Mouse (Mus musculus) hindbrain, embryonic 15.5 days (tissue): ENCODE measurements at regions not wholly inside any gene's neighbourhood (a gene's known extent, or its start where the extent isn't known, plus 50 kb on each side); places are given as distances from the start of the nearest gene placed in this dataset.

Experiments used
- ATAC-seq: fragments of 200-750 bp; cut with Nextera tagmentation; 2 replicates; pipeline ENCODE4 v1.8.0; 2017; ENCODE audit warnings: low read depth, moderate number of reproducible peaks, moderate TSS enrichment; ENCODE audit not compliant: low FRiP score
- H3K27ac ChIP-seq: fragments of 300-500 bp; sonication (generic); replicated peaks from 2 replicates; pipeline ENCODE4 v1.5.1; 2015; ENCODE audit warnings: mild to moderate bottlenecking, inconsistent platforms
- H3K27me3 ChIP-seq: fragments of 300-500 bp; sonication (generic); 2 replicates; pipeline ENCODE4 v1.6.1; 2015; ENCODE audit warnings: control low read depth, inconsistent platforms
- H3K36me3 ChIP-seq: fragments of 300-500 bp; sonication (generic); 2 replicates; pipeline ENCODE4 v1.6.1; 2015; ENCODE audit warnings: control low read depth, inconsistent platforms
- H3K4me1 ChIP-seq: fragments of 300-500 bp; sonication (generic); replicated peaks from 2 replicates; pipeline ENCODE4 v1.6.1; 2015; ENCODE audit warnings: control low read depth, inconsistent platforms
- H3K4me2 ChIP-seq: fragments of 300-500 bp; sonication (generic); 2 replicates; pipeline ENCODE4 v1.6.1; 2015; ENCODE audit warnings: moderate library complexity, mild to moderate bottlenecking, inconsistent platforms
- H3K4me3 ChIP-seq: fragments of 300-500 bp; sonication (generic); 2 replicates; pipeline ENCODE4 v1.5.1; 2015; ENCODE audit warnings: mild to moderate bottlenecking, inconsistent platforms
- H3K9ac ChIP-seq: fragments of 300-500 bp; sonication (generic); 2 replicates; pipeline ENCODE4 v1.6.1; 2015; ENCODE audit warnings: inconsistent platforms
- H3K9me3 ChIP-seq: fragments of 300-500 bp; sonication (generic); 2 replicates; pipeline ENCODE4 v1.6.1; 2016; ENCODE audit warnings: control low read depth, inconsistent platforms
- WGBS: fragments of 180-500 bp; shearing (Covaris S2); methylation state at CpG from one replicate; pipeline ENCODE4 v1.1.7; 2015; 5-methylcytosine and 5-hydroxymethylcytosine counted together

DNA sequence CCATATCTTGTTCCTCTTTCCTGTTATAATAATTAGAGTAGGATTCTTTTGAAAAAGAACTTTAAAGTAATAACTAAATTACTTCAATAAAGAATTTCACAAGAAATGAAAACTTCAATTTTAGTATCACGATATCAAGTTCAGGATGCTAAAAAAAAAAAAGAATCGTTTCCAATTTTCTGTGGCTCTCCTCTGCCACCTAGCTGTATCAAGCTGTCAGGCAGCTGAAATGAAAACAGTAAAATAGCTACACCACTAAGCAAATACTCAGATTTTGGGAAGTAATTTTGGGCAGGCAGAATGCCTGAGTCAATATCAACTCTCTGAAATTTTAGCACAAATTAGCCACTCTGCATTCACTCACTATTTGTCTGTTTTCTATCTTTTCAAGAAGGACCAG lies 694.5 kb upstream of the Arrdc3 start:
- no peak overlapping the region for H3K4me3 ChIP-seq
- ATAC-seq = no peak
- no peak overlapping the region for H3K27ac ChIP-seq
- H3K9ac ChIP-seq = no peak overlapping the region
- H3K4me2 ChIP-seq = no peak overlapping the region
- H3K4me1 ChIP-seq = no peaks in the 10 kb centered on the region
- no peaks in the 10 kb centered on the region for H3K36me3 ChIP-seq
- H3K9me3 ChIP-seq = no peaks in the 10 kb centered on the region
- H3K27me3 ChIP-seq = no peaks in the 10 kb centered on the region
- 81% methylated on average over 2 of the region's 2 CpGs for WGBS

DNA sequence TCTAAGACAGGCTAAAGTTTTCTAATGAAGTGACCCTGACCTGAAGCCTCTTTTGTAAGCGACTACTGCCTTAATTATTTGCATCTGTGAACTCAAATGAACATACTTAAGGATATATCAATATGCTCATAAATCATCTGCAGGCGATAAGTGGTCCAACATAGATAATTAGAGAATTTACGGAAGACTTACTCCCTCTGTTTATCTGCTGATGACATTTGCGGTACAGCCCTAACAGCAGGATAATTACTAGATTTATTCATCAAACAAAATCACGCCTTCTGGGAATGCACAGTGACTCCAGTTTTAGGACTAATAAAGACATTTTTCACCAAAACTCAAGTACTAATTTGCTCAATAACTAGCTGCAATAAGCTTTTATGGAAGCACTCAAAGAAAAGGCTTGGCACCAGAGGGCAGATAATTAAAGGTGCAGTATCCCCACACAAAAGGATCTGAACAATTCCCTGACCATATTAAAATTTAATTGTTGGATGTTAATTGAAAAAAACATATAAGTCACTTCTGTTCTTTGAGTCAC lies 688.0 kb upstream of the Arrdc3 start:
- Histone ChIP-seq H3K4me3 (no peak overlapping the region), H3K27ac (no peak overlapping the region), H3K4me1 (no peaks in the 10 kb centered on the region), H3K9ac (no peak overlapping the region), H3K4me2 (no peak overlapping the region), H3K9me3 (no peaks in the 10 kb centered on the region), H3K27me3 (no peaks in the 10 kb centered on the region), H3K36me3 (no peaks in the 10 kb centered on the region)
- WGBS = 35% methylated on average over 5 of the region's 5 CpGs
- peak; percentile 59; the same call in 1 of the 2 replicates for ATAC-seq

DNA sequence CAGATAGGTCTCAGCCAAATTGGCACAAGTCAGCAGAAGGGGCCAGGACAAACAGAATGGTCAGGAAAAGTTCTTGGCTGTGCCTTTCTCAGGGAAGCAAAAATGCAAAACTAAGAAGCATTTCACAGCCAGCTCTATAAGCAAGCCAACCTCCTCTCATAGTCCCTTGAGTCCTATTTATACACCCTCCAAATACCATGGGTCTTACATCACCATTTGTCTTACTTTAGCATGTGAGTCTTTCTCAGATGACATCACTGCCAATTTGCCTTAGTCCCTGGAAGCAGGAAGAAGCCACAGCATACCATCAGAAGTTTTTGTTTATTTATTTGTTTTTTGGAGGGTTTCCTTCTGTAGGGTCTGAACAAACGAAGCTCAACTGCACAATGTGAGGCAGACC lies 659.1 kb upstream of the Arrdc3 start:
- Histone ChIP-seq H3K4me3 (no peak overlapping the region), H3K9ac (no peak overlapping the region), H3K27ac (no peak overlapping the region), H3K9me3 (no peaks in the 10 kb centered on the region), H3K27me3 (no peaks in the 10 kb centered on the region), H3K36me3 (no peaks in the 10 kb centered on the region), H3K4me2 (no peak overlapping the region), H3K4me1 (no peaks in the 10 kb centered on the region)
- no peak for ATAC-seq
- 84% methylated on average over 1 of the region's 1 CpGs for WGBS

DNA sequence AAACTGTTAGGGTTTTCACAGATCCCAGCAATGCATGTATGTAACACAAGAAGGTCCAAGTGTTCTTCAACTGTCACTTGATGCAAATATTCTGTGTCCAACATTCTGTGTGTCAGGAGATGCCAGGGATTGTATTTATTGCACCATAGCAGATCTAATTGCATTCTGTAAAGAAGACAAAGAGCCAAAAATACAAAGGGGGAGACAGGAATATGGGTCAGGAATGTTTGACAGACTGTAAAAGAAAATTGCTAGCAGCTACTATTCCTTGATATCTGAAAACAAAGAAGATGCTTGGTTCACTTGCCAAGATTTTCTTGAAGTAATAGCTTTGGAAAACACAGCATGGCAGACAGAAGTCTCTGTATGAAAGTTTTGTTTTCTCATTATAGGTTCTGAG lies 651.8 kb upstream of the Arrdc3 start:
- ATAC-seq = no peak
- no peak overlapping the region for H3K4me2 ChIP-seq

DNA sequence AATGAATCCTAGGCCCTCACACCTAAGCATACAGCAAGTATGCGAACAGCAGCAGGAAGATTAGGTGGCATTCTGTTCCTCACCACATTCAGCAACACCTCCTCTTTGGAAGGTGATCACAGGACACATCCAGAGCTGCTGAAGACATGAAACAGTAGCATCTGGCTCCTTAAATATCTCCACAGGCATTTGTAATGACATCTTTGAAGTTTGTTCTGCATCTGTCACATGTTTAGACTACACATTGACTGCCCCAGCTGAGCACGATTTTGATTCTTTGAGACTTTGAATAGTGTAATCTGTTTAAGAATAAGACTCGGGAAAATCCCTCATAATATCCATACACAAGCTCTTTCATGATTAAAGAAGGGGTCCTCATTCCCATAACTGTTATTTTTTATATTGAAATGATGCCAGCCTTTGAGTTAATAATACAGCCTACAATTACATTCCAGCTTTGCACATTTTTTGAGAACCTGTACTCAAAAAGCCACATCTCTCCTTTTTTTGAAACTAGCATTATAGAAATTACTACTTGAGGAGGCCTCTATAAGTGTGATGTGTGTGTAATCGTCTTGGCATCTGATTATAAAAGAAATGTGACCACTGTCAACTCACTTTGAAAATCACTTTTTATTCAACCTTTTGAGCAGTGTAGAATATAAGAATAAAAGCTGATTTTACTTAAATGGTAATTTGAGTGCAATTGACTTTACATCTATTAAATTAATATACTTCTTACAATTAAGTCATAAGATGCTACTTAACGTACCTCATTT lies 647.7 kb upstream of the Arrdc3 start:
- no peak overlapping the region for H3K4me2 ChIP-seq
- no peak overlapping the region for H3K27ac ChIP-seq
- 68% methylated on average over 5 of the region's 5 CpGs for WGBS
- H3K27me3 ChIP-seq = no peaks in the 10 kb centered on the region
- no peak overlapping the region for H3K4me3 ChIP-seq
- no peak overlapping the region for H3K9ac ChIP-seq
- H3K4me1 ChIP-seq = no peaks in the 10 kb centered on the region
- ATAC-seq = no peak
- no peaks in the 10 kb centered on the region for H3K9me3 ChIP-seq
- H3K36me3 ChIP-seq = no peaks in the 10 kb centered on the region

More for the DNA sequence above, 651.8 kb upstream of the Arrdc3 start:
- Histone ChIP-seq H3K9ac (no peak overlapping the region), H3K36me3 (no peaks in the 10 kb centered on the region), H3K9me3 (no peaks in the 10 kb centered on the region), H3K27ac (no peak overlapping the region), H3K4me1 (no peaks in the 10 kb centered on the region), H3K27me3 (no peaks in the 10 kb centered on the region), H3K4me3 (no peak overlapping the region)

- Histone ChIP-seq H3K4me1 (no peaks in the 10 kb centered on the region), H3K9me3 (no peaks in the 10 kb centered on the region), H3K9ac (no peak overlapping the region), H3K36me3 (no peaks in the 10 kb centered on the region), H3K27me3 (no peaks in the 10 kb centered on the region), H3K4me2 (no peak overlapping the region), H3K4me3 (no peak overlapping the region), H3K27ac (no peak overlapping the region)
- ATAC-seq = no peak
- WGBS = 96% methylated on average over 2 of the region's 2 CpGs
Measured at GRCm38 (mm10) chr13:80262826-80263225, 620.4 kb upstream of the Arrdc3 start.

DNA sequence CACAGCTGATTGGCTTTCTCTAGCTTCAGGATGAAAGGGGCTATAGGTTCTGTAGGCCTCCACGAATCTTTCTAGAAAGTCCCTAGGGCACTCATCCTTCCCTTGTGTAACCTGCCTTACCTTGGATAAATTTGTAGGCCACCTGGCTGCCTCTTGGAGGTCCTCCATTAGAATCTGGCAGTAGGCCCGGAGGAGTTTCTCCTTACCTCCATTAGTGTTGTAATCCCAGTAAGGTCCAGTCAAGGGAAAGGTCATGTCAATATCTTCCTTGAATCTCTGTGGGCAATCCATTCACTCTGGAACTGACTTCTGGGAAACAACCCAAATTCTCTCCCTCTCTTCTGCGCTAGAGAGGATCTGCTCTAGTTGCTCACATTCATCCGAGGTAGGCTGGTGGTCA lies 616.1 kb upstream of the Arrdc3 start:
- Histone ChIP-seq H3K4me1 (no peaks in the 10 kb centered on the region), H3K36me3 (no peaks in the 10 kb centered on the region), H3K9me3 (no peaks in the 10 kb centered on the region), H3K9ac (no peak overlapping the region), H3K27ac (no peak overlapping the region), H3K4me2 (no peak overlapping the region), H3K27me3 (no peaks in the 10 kb centered on the region), H3K4me3 (no peak overlapping the region)
- ATAC-seq = no peak
- 94% methylated on average over 4 of the region's 4 CpGs for WGBS

DNA sequence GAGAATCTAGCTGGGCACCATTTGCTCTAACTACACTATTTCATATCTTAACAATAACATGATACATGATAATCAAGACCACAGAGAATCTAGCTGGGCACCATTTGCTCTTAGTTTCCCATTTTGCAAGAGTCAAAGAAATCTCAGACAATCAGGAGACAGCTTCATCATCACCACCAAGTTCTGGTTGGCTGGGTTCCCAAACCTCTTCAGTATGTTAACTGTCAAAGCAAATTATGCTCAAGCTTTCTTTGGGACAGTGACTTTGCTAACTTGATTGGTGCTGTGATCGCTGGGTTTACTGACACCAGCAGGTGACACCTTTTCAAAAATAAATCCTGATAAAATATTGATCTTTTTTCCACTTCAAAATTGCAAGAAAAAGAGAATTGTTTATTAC lies 609.2 kb upstream of the Arrdc3 start:
- Histone ChIP-seq H3K27ac (no peak overlapping the region), H3K27me3 (no peaks in the 10 kb centered on the region), H3K9ac (no peak overlapping the region), H3K9me3 (no peaks in the 10 kb centered on the region), H3K4me2 (no peak overlapping the region), H3K36me3 (no peaks in the 10 kb centered on the region), H3K4me3 (no peak overlapping the region), H3K4me1 (no peaks in the 10 kb centered on the region)
- 73% methylated on average over 1 of the region's 1 CpGs for WGBS
- ATAC-seq = no peak

- H3K9me3 ChIP-seq = no peaks in the 10 kb centered on the region
- H3K27ac ChIP-seq = no peak overlapping the region
- no peaks in the 10 kb centered on the region for H3K36me3 ChIP-seq
- ATAC-seq = no peak
- no peak overlapping the region for H3K4me2 ChIP-seq
- no peaks in the 10 kb centered on the region for H3K27me3 ChIP-seq
- H3K4me3 ChIP-seq = no peak overlapping the region
- H3K4me1 ChIP-seq = no peaks in the 10 kb centered on the region
- 53% methylated on average over 2 of the region's 2 CpGs for WGBS
- H3K9ac ChIP-seq = no peak overlapping the region
Measured at GRCm38 (mm10) chr13:80291744-80292515, 591.3 kb upstream of the Arrdc3 start.

GRCm38 (mm10) chr13:80295723-80296122 lies 587.5 kb upstream of the Arrdc3 start:
- no peak overlapping the region for H3K27ac ChIP-seq
- no peaks in the 10 kb centered on the region for H3K4me1 ChIP-seq
- no peak overlapping the region for H3K4me2 ChIP-seq
- H3K9ac ChIP-seq = no peak overlapping the region
- H3K36me3 ChIP-seq = no peaks in the 10 kb centered on the region
- no peaks in the 10 kb centered on the region for H3K27me3 ChIP-seq
- WGBS = 5% methylated on average over 1 of the region's 1 CpGs
- H3K4me3 ChIP-seq = no peak overlapping the region
- no peaks in the 10 kb centered on the region for H3K9me3 ChIP-seq
- no peak for ATAC-seq

GRCm38 (mm10) chr13:80334073-80334704 lies 549.0 kb upstream of the Arrdc3 start:
- Histone ChIP-seq H3K4me3 (no peak overlapping the region), H3K36me3 (no peaks in the 10 kb centered on the region), H3K27ac (no peak overlapping the region), H3K9me3 (no peaks in the 10 kb centered on the region), H3K27me3 (no peaks in the 10 kb centered on the region), H3K4me1 (no peaks in the 10 kb centered on the region), H3K4me2 (no peak overlapping the region), H3K9ac (no peak overlapping the region)
- 40% methylated on average over 5 of the region's 5 CpGs for WGBS
- peak; percentile 89 for ATAC-seq
